Mouse (Mus musculus): Measurements from ENCODE around the gene Prss43.

Gene Prss43

GRCm38 (mm10) chr9:110840905-110841304 is 14.4 kb downstream of the Prss43 start:
- DNase-seq (ENCODE audit: low spot score in 2 of 2) = no peak

- no peak for DNase-seq (ENCODE audit: low spot score in 2 of 2)
Observed at GRCm38 (mm10) chr9:110841438-110841837, 14.9 kb downstream of the Prss43 start.

GRCm38 (mm10) chr9:110844206-110844605 is 17.7 kb downstream of the Prss43 start, which contains the start of gene Prss46:
TSS of gene Prss46 (plus strand) at chr9:110844506.
- DNase-seq (ENCODE audit: low spot score in 2 of 2) = no peak

GRCm38 (mm10) chr9:110849162-110849561 is 22.7 kb downstream of the Prss43 start:
- no peak for DNase-seq (ENCODE audit: low spot score in 2 of 2)

- DNase-seq (ENCODE audit: low spot score in 2 of 2) = no peak
Observed at GRCm38 (mm10) chr9:110855903-110856302, 29.4 kb downstream of the Prss43 start.

- DNase-seq (ENCODE audit: low spot score in 2 of 2) = no peak
Observed at GRCm38 (mm10) chr9:110856920-110857319, 30.4 kb downstream of the Prss43 start.

- DNase-seq (ENCODE audit: low spot score in 2 of 2) = no peak
Observed at GRCm38 (mm10) chr9:110857781-110858472, 31.4 kb downstream of the Prss43 start, which contains the start of gene Prss50. TSS of gene Prss50 (plus strand) at chr9:110857967.

GRCm38 (mm10) chr9:110858523-110858922 is 32.0 kb downstream of the Prss43 start:
- no peak for DNase-seq (ENCODE audit: low spot score in 2 of 2)

- DNase-seq (ENCODE audit: low spot score in 2 of 2) = no peak
Observed at GRCm38 (mm10) chr9:110858967-110859596, 32.6 kb downstream of the Prss43 start.

- peak in 1 of 2 experiments; percentile 71 for DNase-seq (ENCODE audit: low spot score in 2 of 2)
Observed at GRCm38 (mm10) chr9:110871030-110871429, 44.5 kb downstream of the Prss43 start.

GRCm38 (mm10) chr9:110873681-110874659 is 47.5 kb downstream of the Prss43 start:
- DNase-seq (ENCODE audit: low spot score in 2 of 2) = peak; percentile 90 to 94

GRCm38 (mm10) chr9:110874660-110875191 is 48.2 kb downstream of the Prss43 start:
- no peak for DNase-seq (ENCODE audit: low spot score in 2 of 2)

- DNase-seq (ENCODE audit: low spot score in 2 of 2) = no peak
Observed at GRCm38 (mm10) chr9:110875288-110875695, 48.8 kb downstream of the Prss43 start.

- no peak for DNase-seq (ENCODE audit: low spot score in 2 of 2)
Observed at GRCm38 (mm10) chr9:110877353-110877752, 50.9 kb downstream of the Prss43 start.

GRCm38 (mm10) chr9:110877888-110878287 is 51.4 kb downstream of the Prss43 start:
- peak; percentile 65 to 70 for DNase-seq (ENCODE audit: low spot score in 2 of 2)

- peak; percentile 69 for DNase-seq (ENCODE audit: low spot score in 2 of 2)
Observed at GRCm38 (mm10) chr9:110879191-110879920, 52.9 kb downstream of the Prss43 start, which contains the start of gene Als2cl. TSS of gene Als2cl (plus strand) at chr9:110879870.

GRCm38 (mm10) chr9:110879998-110880561 is 53.6 kb downstream of the Prss43 start, which contains the start of gene Tmie:
TSS of gene Tmie (minus strand) at chr9:110880113.
- DNase-seq (ENCODE audit: low spot score in 2 of 2) = peak; percentile 57 to 59

- DNase-seq (ENCODE audit: low spot score in 2 of 2) = no peak
Observed at GRCm38 (mm10) chr9:110880772-110881171, 54.3 kb downstream of the Prss43 start.

All from right cerebral cortex, postnatal 10 days (tissue).